Mouse (Mus musculus) B cell, adult 67 days (primary cell): ENCODE results near the gene Zfp993. TPM values are rescaled to one million over a fixed set of nuclear protein-coding genes. Genes with fewer than 3 reads are reported as not detected.

Source experiments
- total RNA-seq, 2 experiments: library from RNA; stranded (reverse); gene quantifications; 4 replicates each; pipeline ENCODE4 v1.2.4; 2023

The Zfp993 gene
- 1 to 10 TPM; 1.1 to 5.1 TPM for total RNA-seq

GRCm38 (mm10) chr4:146610774-146611400, at the start of gene Zfp993:
Zfp993 (plus strand) TSS chr4:146610961.

Other genes with a start within 250 kb of the Zfp993 start
- 1 to 10 TPM; 6.5 to 6.9 TPM for gene Zfp992, start 161.9 kb upstream of the Zfp993 start, total RNA-seq
- gene Zfp981, start 108.9 kb upstream of the Zfp993 start, total RNA-seq: under 1 TPM; 0.81 to 0.95 TPM